8 mouse cellular contexts compared by ENCODE assay signal in the genomic region with DNA sequence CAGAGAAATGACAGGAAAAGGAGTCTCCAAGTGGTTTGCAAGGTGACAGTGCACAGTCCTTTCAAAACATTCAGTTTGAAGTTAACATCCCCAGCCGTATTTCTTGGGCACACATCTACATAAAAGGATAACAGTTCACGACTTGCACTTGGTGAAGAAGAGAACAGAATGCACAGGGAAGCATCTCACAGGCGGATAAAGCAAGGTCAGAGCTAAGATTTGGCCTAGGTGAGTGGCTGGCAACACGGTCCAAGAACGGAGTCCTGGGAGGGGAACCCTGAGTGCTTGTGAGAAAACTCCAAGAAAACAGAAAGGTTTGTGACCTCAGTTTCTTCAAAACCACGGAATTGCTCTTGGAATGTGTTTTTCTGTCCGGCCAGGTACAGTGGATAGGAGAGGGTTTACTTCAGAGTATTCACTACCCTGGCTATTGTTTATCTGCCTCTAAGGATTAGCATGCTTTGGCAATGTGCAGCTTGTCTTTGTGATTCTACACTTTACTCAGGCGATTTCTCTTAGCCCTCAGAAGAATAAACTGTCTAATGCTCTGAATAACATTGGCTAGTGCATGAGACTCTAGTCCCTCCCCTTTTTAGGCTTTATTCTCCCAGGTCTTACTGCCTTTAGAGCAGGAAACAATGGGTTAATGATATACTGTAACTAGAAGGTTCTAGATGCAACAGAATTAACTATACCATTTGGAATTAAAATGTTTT.
DNase-seq lines count a peak whose midpoint lies in the region; ATAC-seq and TF ChIP-seq lines count a peak whose summit lies in the region.
"Had no signal": no experiment of that assay in that cellular context is flagged by ENCODE, and none has a peak within 500 bp of the region (broad histone marks: within the 10 kb centered on the region; RNA-seq: fewer than 3 reads in every experiment).

No protein-coding gene starts in this region.

- no peaks in the 10 kb centered on the region for H3K27me3 ChIP-seq in embryonic facial prominence, embryonic 10.5 days (replicated peaks; ENCODE audit: low read depth, poor library complexity, severe bottlenecking)
- no peaks in the 10 kb centered on the region for H3K27me3 ChIP-seq in hindbrain, embryonic 13.5 days
- no peaks in the 10 kb centered on the region for H3K27me3 ChIP-seq in neural tube, embryonic 15.5 days (replicated peaks)
- H3K27me3 ChIP-seq in liver, postnatal 0 days (ENCODE audit: insufficient read depth, low read length): no peaks in the 10 kb centered on the region
- H3K27me3 ChIP-seq: megakaryocyte, embryonic 14.5 days had no signal

- peaks cover 48% of the 10 kb centered on the region for H3K4me1 ChIP-seq in embryonic facial prominence, embryonic 10.5 days
- peaks cover 27% of the 10 kb centered on the region for H3K4me1 ChIP-seq in hindbrain, embryonic 13.5 days (replicated peaks)
- H3K4me1 ChIP-seq in neural tube, embryonic 15.5 days: peaks cover 24% of the 10 kb centered on the region
- H3K4me1 ChIP-seq in liver, postnatal 0 days (ENCODE audit: insufficient read depth): peaks cover 13% of the 10 kb centered on the region

- H3K36me3 ChIP-seq in embryonic facial prominence, embryonic 10.5 days (replicated peaks): no peaks in the 10 kb centered on the region
- H3K36me3 ChIP-seq in hindbrain, embryonic 13.5 days: no peaks in the 10 kb centered on the region
- no peaks in the 10 kb centered on the region for H3K36me3 ChIP-seq in neural tube, embryonic 15.5 days
- H3K36me3 ChIP-seq in liver, postnatal 0 days (replicated peaks; ENCODE audit: insufficient read depth, low read length): no peaks in the 10 kb centered on the region

- TF ChIP-seq CTCF in layer of hippocampus, adult 2 months (conservative IDR thresholded peaks at IDR 0.05): no peak
- TF ChIP-seq CTCF in liver, postnatal 0 days (IDR thresholded peaks at IDR 0.05; ENCODE audit: low read depth): no peak

- peak overlapping the region; percentile 99 for H3K27ac ChIP-seq in layer of hippocampus, adult 2 months
- H3K27ac ChIP-seq in embryonic facial prominence, embryonic 10.5 days (replicated peaks): peak overlapping the region; percentile 51; the same call in 1 of the 2 replicates
- peak overlapping the region; percentile 19 for H3K27ac ChIP-seq in hindbrain, embryonic 13.5 days
- H3K27ac ChIP-seq in neural tube, embryonic 15.5 days (replicated peaks): peak overlapping the region; percentile 100
- H3K27ac ChIP-seq in liver, postnatal 0 days (ENCODE audit: low read depth): no peak overlapping the region

- TF ChIP-seq EP300 in liver, postnatal 0 days (IDR thresholded peaks at IDR 0.05; ENCODE audit: low read depth): no peak

- no peak for DNase-seq in layer of hippocampus, adult 2 months (ENCODE audit: low spot score in 2 of 2)
- DNase-seq in layer of hippocampus, postnatal 10 days (ENCODE audit: low spot score in 2 of 2): no peak
- no peak for DNase-seq in embryonic facial prominence, embryonic 10.5 days (ENCODE audit: low spot score)
- DNase-seq in liver, postnatal 0 days: no peak

- no peaks in the 10 kb centered on the region for H3K9me3 ChIP-seq in embryonic facial prominence, embryonic 10.5 days
- no peaks in the 10 kb centered on the region for H3K9me3 ChIP-seq in hindbrain, embryonic 13.5 days
- no peaks in the 10 kb centered on the region for H3K9me3 ChIP-seq in neural tube, embryonic 15.5 days (replicated peaks)
- H3K9me3 ChIP-seq in liver, postnatal 0 days (ENCODE audit: low read length): no peaks in the 10 kb centered on the region
- H3K9me3 ChIP-seq: megakaryocyte, embryonic 14.5 days had no signal

- no peak overlapping the region for H3K9ac ChIP-seq in hindbrain, embryonic 13.5 days
- H3K9ac ChIP-seq in neural tube, embryonic 15.5 days (replicated peaks): no peak overlapping the region
- H3K9ac ChIP-seq in liver, postnatal 0 days (replicated peaks): no peak overlapping the region

- H3K4me3 ChIP-seq in layer of hippocampus, adult 2 months: no peak overlapping the region
- no peak overlapping the region for H3K4me3 ChIP-seq in embryonic facial prominence, embryonic 10.5 days
- H3K4me3 ChIP-seq in hindbrain, embryonic 13.5 days: no peak overlapping the region
- H3K4me3 ChIP-seq in neural tube, embryonic 15.5 days (replicated peaks): no peak overlapping the region
- H3K4me3 ChIP-seq in liver, postnatal 0 days (ENCODE audit: low read depth, low read length): no peak overlapping the region
- H3K4me3 ChIP-seq: megakaryocyte, embryonic 14.5 days had no signal

- ATAC-seq in hindbrain, embryonic 13.5 days (ENCODE audit: low FRiP score): no peak
- ATAC-seq in neural tube, embryonic 15.5 days (ENCODE audit: low FRiP score): no peak
- ATAC-seq in granulocyte monocyte progenitor cell, adult 5-6 weeks (replicated peaks; ENCODE audit: poor library complexity, severe bottlenecking): no peak
- ATAC-seq in liver, postnatal 0 days: no peak

- H3K4me2 ChIP-seq in hindbrain, embryonic 13.5 days: no peak overlapping the region
- no peak overlapping the region for H3K4me2 ChIP-seq in neural tube, embryonic 15.5 days
- H3K4me2 ChIP-seq in liver, postnatal 0 days (ENCODE audit: low read depth, low read length): no peak overlapping the region

- 74% methylated on average over 8 of the region's 8 CpGs for WGBS in embryonic facial prominence, embryonic 10.5 days
- 77% methylated on average over 8 of the region's 8 CpGs for WGBS in hindbrain, embryonic 13.5 days
- WGBS in neural tube, embryonic 15.5 days: 66% methylated on average over 8 of the region's 8 CpGs
- WGBS in liver, postnatal 0 days (ENCODE audit: insufficient replicate concordance): 76% methylated on average over 8 of the region's 8 CpGs
